Mouse (Mus musculus) left cerebral cortex, adult 9 months (tissue): ENCODE measurements at regions not wholly inside any gene's neighbourhood (a gene's known extent, or its start where the extent isn't known, plus 50 kb on each side); places are given as distances from the start of the nearest gene placed in this dataset.

Source experiments
- DNase-seq, 2 experiments: peaks; one replicate each; pipeline ENCODE4 v3.0.0; 2022; ENCODE audit warnings: low spot score in 2 of 2

- no peak for DNase-seq
Observed at GRCm38 (mm10) chr11:17629541-17630171, 324.0 kb downstream of the Etaa1 start.

GRCm38 (mm10) chr11:17630172-17630553, 323.5 kb downstream of the Etaa1 start:
- DNase-seq, result no peak

GRCm38 (mm10) chr11:17637158-17637557, 316.5 kb downstream of the Etaa1 start:
- no peak for DNase-seq

- DNase-seq, result no peak
Observed at GRCm38 (mm10) chr11:17639922-17640321, 313.8 kb downstream of the Etaa1 start.

GRCm38 (mm10) chr11:17647441-17647840, 306.2 kb downstream of the Etaa1 start:
- DNase-seq, result no peak

- no peak for DNase-seq
Observed at GRCm38 (mm10) chr11:17651389-17652156, 302.1 kb downstream of the Etaa1 start.

- peak in 1 of 2 experiments; percentile 10 for DNase-seq
Observed at GRCm38 (mm10) chr11:17655840-17656239, 297.8 kb downstream of the Etaa1 start.

GRCm38 (mm10) chr11:17657720-17658119, 296.0 kb downstream of the Etaa1 start:
- no peak for DNase-seq

- DNase-seq, result no peak
Observed at GRCm38 (mm10) chr11:17658289-17658688, 295.4 kb downstream of the Etaa1 start.

- no peak for DNase-seq
Observed at GRCm38 (mm10) chr11:17658717-17659116, 295.0 kb downstream of the Etaa1 start.

GRCm38 (mm10) chr11:17663893-17664292, 289.8 kb downstream of the Etaa1 start:
- no peak for DNase-seq

GRCm38 (mm10) chr11:17665624-17666552, 287.8 kb downstream of the Etaa1 start:
- no peak for DNase-seq

GRCm38 (mm10) chr11:17680998-17681397, 272.7 kb downstream of the Etaa1 start:
- no peak for DNase-seq

- DNase-seq, result peak in 1 of 2 experiments; percentile 12
Observed at GRCm38 (mm10) chr11:17685711-17686113, 268.0 kb downstream of the Etaa1 start.

GRCm38 (mm10) chr11:17686806-17687205, 266.9 kb downstream of the Etaa1 start:
- DNase-seq, result no peak

GRCm38 (mm10) chr11:17694145-17694544, 259.5 kb downstream of the Etaa1 start:
- DNase-seq, result no peak

GRCm38 (mm10) chr11:17708769-17709168, 244.9 kb downstream of the Etaa1 start:
- no peak for DNase-seq

GRCm38 (mm10) chr11:17722051-17722450, 231.6 kb downstream of the Etaa1 start:
- DNase-seq, result no peak

- DNase-seq, result no peak
Observed at GRCm38 (mm10) chr11:17727258-17728034, 226.2 kb downstream of the Etaa1 start.

GRCm38 (mm10) chr11:17733075-17733474, 220.6 kb downstream of the Etaa1 start:
- no peak for DNase-seq

- DNase-seq, result no peak
Observed at GRCm38 (mm10) chr11:17734519-17734918, 219.2 kb downstream of the Etaa1 start.
